Mouse (Mus musculus): ENCODE measurements around the gene Hyou1.

GRCm38 (mm10) chr9:44384596-44384995 lies 5.3 kb downstream of the Hyou1 start:
- TF ChIP-seq GATA1 (IDR thresholded peaks at IDR 0.05; ENCODE audit: borderline replicate concordance, low read length) (no peak), FLI1 (IDR thresholded peaks at IDR 0.05; ENCODE audit: low read length) (no peak)
